ENCODE assay signal across 11 mouse cellular contexts in the genomic region with DNA sequence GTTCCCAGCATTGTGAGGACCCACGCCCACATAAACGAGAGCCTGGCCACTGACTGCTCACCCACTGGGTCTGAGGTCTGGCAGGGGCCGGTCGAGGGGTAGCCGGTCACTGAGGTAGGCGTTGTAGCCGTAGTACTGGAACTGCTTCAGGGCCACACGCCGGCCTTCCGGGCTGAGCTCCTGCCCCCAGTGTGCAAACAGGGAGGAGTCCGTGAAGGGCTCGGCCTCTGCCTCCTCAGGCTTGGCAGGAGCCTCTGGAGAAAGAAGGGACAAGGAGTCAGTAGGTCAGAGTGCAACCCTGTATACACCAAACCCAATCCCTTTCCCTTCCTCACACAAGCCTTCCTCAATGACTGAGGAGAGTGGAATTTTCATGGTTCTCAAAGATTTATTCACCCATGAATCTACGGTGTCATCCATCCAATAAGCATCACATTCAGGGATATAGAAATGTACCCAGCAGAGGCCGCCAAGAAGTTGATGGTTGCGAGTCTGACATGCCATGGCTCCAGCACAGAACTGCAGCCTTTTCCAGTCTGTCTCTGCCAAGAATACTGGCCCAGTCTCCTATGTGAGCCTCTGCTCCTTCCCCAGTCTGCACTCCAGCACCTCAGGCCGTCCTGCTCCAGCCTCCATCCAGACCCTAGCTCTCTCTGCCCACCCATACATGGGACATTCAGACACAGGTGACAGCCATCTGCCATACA.
A peak's percentile ranks its signal among the peaks of the same experiment; 100 is the strongest.
DNase-seq lines count a peak whose midpoint lies in the region; ATAC-seq lines count a peak whose summit lies in the region.
"Had no signal": no experiment of that assay in that cellular context is flagged by ENCODE, and none has a peak within 500 bp of the region (broad histone marks: within the 10 kb centered on the region; RNA-seq: fewer than 3 reads in every experiment).

No protein-coding gene starts in this region.

- DNase-seq in adrenal gland, adult 8-10 months, result peak; percentile 67
- peak; percentile 12 for DNase-seq in embryonic facial prominence, embryonic 10.5 days (ENCODE audit: low spot score)
- peak; percentile 38 for DNase-seq in lung, postnatal 10 days
- no peak for DNase-seq in right cerebral cortex, postnatal 10 days (ENCODE audit: low spot score in 2 of 2)
- DNase-seq in right cerebral cortex, adult 18-20 months, result no peak
- DNase-seq: cerebellum, postnatal 36 days; heart, postnatal 10 days had no signal

- H3K27me3 ChIP-seq in intestine, embryonic 16.5 days (replicated peaks; ENCODE audit: control insufficient read depth, insufficient read depth, low read length), result no peaks in the 10 kb centered on the region
- no peaks in the 10 kb centered on the region for H3K27me3 ChIP-seq in intestine, embryonic 15.5 days (replicated peaks)
- H3K27me3 ChIP-seq in embryonic facial prominence, embryonic 10.5 days (replicated peaks; ENCODE audit: low read depth, poor library complexity, severe bottlenecking), result no peaks in the 10 kb centered on the region
- H3K27me3 ChIP-seq in liver, embryonic 12.5 days (replicated peaks), result no peaks in the 10 kb centered on the region; the same call in 1 of the 2 replicates

- no peak overlapping the region for H3K4me3 ChIP-seq in intestine, embryonic 16.5 days (ENCODE audit: low read length)
- no peak overlapping the region for H3K4me3 ChIP-seq in intestine, embryonic 15.5 days (replicated peaks)
- no peak overlapping the region for H3K4me3 ChIP-seq in embryonic facial prominence, embryonic 10.5 days
- H3K4me3 ChIP-seq in liver, embryonic 12.5 days, result no peak overlapping the region

- WGBS in intestine, embryonic 16.5 days, result 71% methylated on average over 16 of the region's 16 CpGs
- WGBS in intestine, embryonic 15.5 days, result 74% methylated on average over 16 of the region's 16 CpGs
- 76% methylated on average over 16 of the region's 16 CpGs for WGBS in embryonic facial prominence, embryonic 10.5 days
- 74% methylated on average over 16 of the region's 16 CpGs for WGBS in liver, embryonic 12.5 days (ENCODE audit: insufficient replicate concordance)

- no peaks in the 10 kb centered on the region for H3K4me1 ChIP-seq in intestine, embryonic 16.5 days (ENCODE audit: control insufficient read depth, insufficient read depth, low read length)
- H3K4me1 ChIP-seq in intestine, embryonic 15.5 days (replicated peaks), result 0 out of 2 replicates have a peak, but pooled peaks cover 3% of the 10 kb centered on the region
- H3K4me1 ChIP-seq in embryonic facial prominence, embryonic 10.5 days, result peaks cover 3% of the 10 kb centered on the region; the same call in 1 of the 2 replicates
- H3K4me1 ChIP-seq in liver, embryonic 12.5 days, result no peaks in the 10 kb centered on the region

- H3K4me2 ChIP-seq in intestine, embryonic 16.5 days (ENCODE audit: low read depth, low read length), result no peak overlapping the region
- H3K4me2 ChIP-seq in intestine, embryonic 15.5 days (replicated peaks), result no peak overlapping the region
- no peak overlapping the region for H3K4me2 ChIP-seq in liver, embryonic 12.5 days

- H3K9ac ChIP-seq in intestine, embryonic 16.5 days (ENCODE audit: low read depth, low read length), result 0 out of 2 replicates have a peak overlapping the region, but pooled peaks have one; percentile 19
- no peak overlapping the region for H3K9ac ChIP-seq in intestine, embryonic 15.5 days
- H3K9ac ChIP-seq in liver, embryonic 12.5 days, result no peak overlapping the region

- H3K36me3 ChIP-seq in intestine, embryonic 16.5 days (ENCODE audit: control insufficient read depth, insufficient read depth, low read length), result no peaks in the 10 kb centered on the region
- no peaks in the 10 kb centered on the region for H3K36me3 ChIP-seq in intestine, embryonic 15.5 days
- H3K36me3 ChIP-seq in embryonic facial prominence, embryonic 10.5 days (replicated peaks), result no peaks in the 10 kb centered on the region
- no peaks in the 10 kb centered on the region for H3K36me3 ChIP-seq in liver, embryonic 12.5 days

- no peak for ATAC-seq in intestine, embryonic 16.5 days
- ATAC-seq in intestine, embryonic 15.5 days, result no peak
- ATAC-seq in liver, embryonic 12.5 days, result no peak
- ATAC-seq: forebrain, embryonic 14.5 days had no signal

- H3K9me3 ChIP-seq in intestine, embryonic 16.5 days (ENCODE audit: control insufficient read depth, low read length), result no peaks in the 10 kb centered on the region
- H3K9me3 ChIP-seq in intestine, embryonic 15.5 days, result no peaks in the 10 kb centered on the region
- H3K9me3 ChIP-seq in embryonic facial prominence, embryonic 10.5 days, result no peaks in the 10 kb centered on the region
- no peaks in the 10 kb centered on the region for H3K9me3 ChIP-seq in liver, embryonic 12.5 days (replicated peaks)

- H3K27ac ChIP-seq in intestine, embryonic 16.5 days (ENCODE audit: low read length), result no peak overlapping the region
- no peak overlapping the region for H3K27ac ChIP-seq in intestine, embryonic 15.5 days
- H3K27ac ChIP-seq in embryonic facial prominence, embryonic 10.5 days (replicated peaks), result no peak overlapping the region
- no peak overlapping the region for H3K27ac ChIP-seq in liver, embryonic 12.5 days

Comparison
In these comparisons a context has a peak if more than half of its experiments do, and no peak if none do; other contexts are left out.
1. DNase-seq: peak in adrenal gland, adult 8-10 months (single experiment), embryonic facial prominence, embryonic 10.5 days (single experiment) and lung, postnatal 10 days (single experiment); none in right cerebral cortex, postnatal 10 days (0 of 2) and right cerebral cortex, adult 18-20 months (single experiment).